Mouse (Mus musculus) megakaryocyte progenitor cell, adult 5-6 weeks (primary cell): ENCODE results near the gene Zdhhc20. TPM values are rescaled to one million over a fixed set of nuclear protein-coding genes. Genes with fewer than 3 reads are reported as not detected.
"Not testable (repeated sequence)": the region's sequence is repeated elsewhere in the genome, so short reads cannot be mapped to it uniquely, and the experiment has no call there.

Experiments used
- ATAC-seq: replicated peaks from 2 replicates; pipeline ENCODE4 v1.8.0; 2016; ENCODE audit warnings: mild to moderate bottlenecking, moderate TSS enrichment, inconsistent platforms; ENCODE audit not compliant: poor library complexity
- total RNA-seq, 2 experiments: library from RNA; stranded (forward) in 1 of 2; stranded (reverse) in 1 of 2; fragments of 157-497, 149-512 nt in 1 of 2; fragments of 200-1000 nt in 1 of 2; gene quantifications; 2 replicates each; pipeline versions ENCODE4 v1.2.3 to v1.2.4; 2015 to 2017

Gene Zdhhc20
- 43.5 and 49.2 TPM in 2 replicates for total RNA-seq (2015)
- total RNA-seq (2017), result 40.8 and 44.5 TPM in 2 replicates

- peak; percentile 89 for ATAC-seq
Observed at GRCm38 (mm10) chr14:57890011-57890842, at the start of gene Zdhhc20. Gene Zdhhc20, minus strand, starts transcription at chr14:57890276.

- ATAC-seq, result no peak
Observed at GRCm38 (mm10) chr14:57937297-57937696, 47.2 kb upstream of the Zdhhc20 start.

GRCm38 (mm10) chr14:57934666-57935065, 44.6 kb upstream of the Zdhhc20 start:
- no peak for ATAC-seq

- no peak for ATAC-seq
Observed at GRCm38 (mm10) chr14:57933608-57934007, 43.5 kb upstream of the Zdhhc20 start.

- peak; percentile 96 for ATAC-seq
Observed at GRCm38 (mm10) chr14:57932881-57933443, 42.9 kb upstream of the Zdhhc20 start.

GRCm38 (mm10) chr14:57921428-57922131, 31.5 kb upstream of the Zdhhc20 start:
- ATAC-seq, result no peak

GRCm38 (mm10) chr14:57920568-57921310, 30.7 kb upstream of the Zdhhc20 start:
- no peak for ATAC-seq

GRCm38 (mm10) chr14:57919148-57919875, 29.2 kb upstream of the Zdhhc20 start:
- ATAC-seq, result no peak

- ATAC-seq, result no peak
Observed at GRCm38 (mm10) chr14:57915341-57915740, 25.3 kb upstream of the Zdhhc20 start.

- peak; percentile 12 for ATAC-seq
Observed at GRCm38 (mm10) chr14:57912211-57913007, 22.3 kb upstream of the Zdhhc20 start.

GRCm38 (mm10) chr14:57911787-57912186, 21.7 kb upstream of the Zdhhc20 start:
- peak; percentile 49 for ATAC-seq

GRCm38 (mm10) chr14:57911316-57911715, 21.2 kb upstream of the Zdhhc20 start:
- ATAC-seq, result no peak

- peak; percentile 90 for ATAC-seq
Observed at GRCm38 (mm10) chr14:57910501-57911068, 20.5 kb upstream of the Zdhhc20 start.

GRCm38 (mm10) chr14:57909297-57909696, 19.2 kb upstream of the Zdhhc20 start:
- ATAC-seq, result no peak

GRCm38 (mm10) chr14:57908431-57908830, 18.4 kb upstream of the Zdhhc20 start:
- ATAC-seq, result peak; percentile 43

- no peak for ATAC-seq
Observed at GRCm38 (mm10) chr14:57901998-57902397, 11.9 kb upstream of the Zdhhc20 start.

GRCm38 (mm10) chr14:57896882-57897281, 6.8 kb upstream of the Zdhhc20 start:
- no peak for ATAC-seq

GRCm38 (mm10) chr14:57896088-57896871, 6.2 kb upstream of the Zdhhc20 start:
- ATAC-seq, result not testable (repeated sequence)
